Mouse (Mus musculus) c-Kit-positive CD71-positive TER-119-positive erythroid progenitor cells, embryonic 14.5 days (primary cell): Measurements from ENCODE around the gene 2310034G01Rik.
A peak's percentile ranks its signal among the peaks of the same experiment; 100 is the strongest.

Experiments
- DNase-seq: peaks from one replicate; pipeline ENCODE4 v3.0.0-alpha.2; 2013; ENCODE audit warnings: low spot score

Gene 2310034G01Rik

DNA sequence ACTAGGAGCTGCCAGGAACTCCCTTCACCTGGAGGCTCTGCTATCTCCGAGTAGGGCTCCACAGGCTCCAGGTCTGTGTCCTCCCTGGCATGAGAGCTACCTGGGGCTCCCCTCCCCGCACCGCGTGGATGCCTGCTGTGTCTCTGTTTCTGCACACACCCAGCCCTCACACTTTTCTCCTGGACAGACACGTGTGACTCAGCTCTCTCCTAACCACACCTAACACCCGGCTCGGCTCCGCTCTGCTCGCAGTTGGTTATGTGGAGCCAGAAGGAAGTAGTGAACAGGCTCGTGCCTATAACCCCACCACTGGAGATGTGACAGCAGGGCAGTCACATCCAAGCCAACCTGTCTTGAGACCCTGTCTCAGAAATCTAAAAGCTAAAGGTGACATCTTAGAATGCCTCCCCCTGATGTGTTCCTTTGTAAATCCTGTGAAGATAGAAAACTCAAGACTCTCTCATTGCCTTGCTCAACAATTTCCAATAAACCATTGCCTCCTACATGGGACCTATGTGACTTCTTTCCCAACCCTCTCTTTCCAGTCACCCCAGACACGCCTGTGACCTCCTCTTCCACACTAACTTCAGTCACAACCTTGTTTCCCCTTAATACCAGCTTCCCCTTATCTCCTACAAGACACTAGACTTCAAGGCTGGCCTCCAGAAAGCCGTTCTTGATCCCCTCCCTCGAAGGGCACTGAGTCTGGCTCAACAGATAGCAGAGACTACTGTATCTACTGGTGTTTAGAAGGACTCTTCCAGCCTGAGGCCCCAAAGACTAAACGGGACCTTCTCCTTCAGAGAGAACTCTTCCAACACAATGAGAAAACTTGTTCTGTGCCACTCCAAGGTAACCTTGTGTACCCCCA, 35.0 kb downstream of the 2310034G01Rik start:
- DNase-seq: peak; percentile 86

DNA sequence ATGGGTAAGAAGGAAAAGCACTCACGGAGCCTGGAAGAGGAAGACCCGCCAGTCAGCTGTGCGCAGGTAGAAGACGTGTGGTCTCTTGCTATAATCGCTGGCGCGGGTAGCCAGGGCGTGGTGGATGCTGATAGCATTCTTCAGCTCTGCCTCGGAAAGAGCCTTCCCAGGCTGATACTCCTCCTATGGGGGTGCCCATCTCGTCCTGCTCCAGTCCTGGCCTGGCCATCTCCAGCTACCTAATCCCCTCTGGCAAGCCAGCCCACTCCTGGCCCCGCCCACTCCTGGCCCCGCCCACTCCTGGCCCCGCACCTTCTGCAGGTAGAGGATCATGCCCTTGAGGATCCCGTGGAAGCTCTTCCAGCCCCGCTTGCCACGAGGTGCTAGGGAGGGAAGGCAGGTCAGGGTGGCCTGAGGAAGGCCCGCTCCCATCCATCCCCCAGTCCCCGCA, 35.9 kb downstream of the 2310034G01Rik start:
- no peak for DNase-seq

DNA sequence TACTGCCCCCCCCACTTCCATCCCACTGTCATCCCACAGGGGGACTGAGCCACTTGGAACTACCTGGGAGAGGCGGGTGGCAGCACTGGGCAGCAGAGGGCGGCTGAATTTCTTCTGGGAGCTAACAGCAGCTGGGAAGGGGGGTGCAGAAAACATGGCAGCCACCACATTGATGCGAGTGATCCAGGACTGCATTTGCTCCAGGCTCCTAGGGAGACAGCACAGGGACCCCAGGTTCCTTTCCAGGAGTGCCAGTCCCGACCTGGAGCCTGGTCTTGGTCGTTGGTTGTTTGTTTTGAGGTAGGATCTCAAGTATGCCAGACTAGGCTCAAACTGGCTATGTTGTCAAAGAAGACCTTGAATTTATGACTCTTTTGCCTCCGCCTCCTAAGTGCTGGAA, 36.5 kb downstream of the 2310034G01Rik start:
- no peak for DNase-seq

DNA sequence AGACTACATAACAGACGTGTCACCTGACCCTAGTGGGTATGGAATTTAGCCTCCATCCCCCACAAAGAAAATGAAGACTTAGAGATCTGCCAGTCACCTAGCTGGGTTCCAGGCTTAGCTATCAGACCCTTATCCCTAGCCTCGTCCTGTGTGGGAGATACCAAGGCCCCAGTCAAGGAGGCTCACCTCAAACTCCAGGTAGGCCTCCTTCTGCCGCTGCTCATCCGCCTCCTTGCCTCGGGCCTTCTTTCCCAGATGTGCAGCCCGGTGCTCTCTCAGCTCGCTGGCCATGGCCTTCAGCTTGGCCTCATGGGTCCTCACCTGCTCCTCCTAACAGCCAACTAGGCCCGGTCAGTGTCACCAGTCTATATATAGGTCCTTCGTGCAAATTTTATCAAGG, 37.0 kb downstream of the 2310034G01Rik start:
- DNase-seq: no peak

DNA sequence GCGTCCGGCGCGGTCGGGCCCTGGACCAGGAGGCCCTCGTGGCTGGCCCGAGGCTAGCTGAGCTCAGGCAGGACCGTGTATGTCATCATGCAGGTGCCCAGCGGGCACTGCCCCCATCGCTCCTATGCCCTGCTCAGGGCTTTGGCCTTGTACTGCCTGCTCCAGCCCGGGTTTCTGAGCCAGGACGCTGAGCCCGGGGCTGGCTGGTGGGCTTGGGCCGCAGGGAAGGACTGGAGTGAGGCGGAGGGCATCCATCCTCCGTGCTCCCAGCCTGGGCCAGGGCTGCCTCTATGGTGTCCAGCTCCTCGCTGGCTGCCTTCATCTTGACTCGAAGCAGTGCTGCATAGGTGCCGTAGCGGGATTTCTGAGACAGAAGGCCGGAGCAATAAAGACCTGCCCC, 37.5 kb downstream of the 2310034G01Rik start:
- DNase-seq: no peak

DNA sequence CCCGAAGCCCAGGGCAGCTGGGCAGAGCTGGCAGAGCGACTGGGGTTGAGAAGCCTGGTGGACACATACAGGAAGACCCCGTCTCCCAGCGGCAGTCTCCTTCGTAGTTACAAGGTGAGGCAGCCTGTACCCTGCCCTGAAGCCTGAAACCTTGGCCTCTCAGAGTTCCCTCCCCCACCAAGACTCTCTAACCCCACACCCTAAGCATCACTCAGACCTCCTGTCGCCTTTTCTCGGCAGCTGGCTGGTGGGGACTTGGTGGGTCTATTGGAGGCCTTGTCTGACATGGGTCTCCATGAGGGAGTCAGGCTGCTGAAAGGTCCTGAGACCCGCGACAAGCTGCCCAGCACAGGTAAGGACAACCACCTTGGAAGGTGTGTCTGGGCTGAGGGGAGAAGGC, 38.8 kb downstream of the 2310034G01Rik start:
- DNase-seq: no peak

DNA sequence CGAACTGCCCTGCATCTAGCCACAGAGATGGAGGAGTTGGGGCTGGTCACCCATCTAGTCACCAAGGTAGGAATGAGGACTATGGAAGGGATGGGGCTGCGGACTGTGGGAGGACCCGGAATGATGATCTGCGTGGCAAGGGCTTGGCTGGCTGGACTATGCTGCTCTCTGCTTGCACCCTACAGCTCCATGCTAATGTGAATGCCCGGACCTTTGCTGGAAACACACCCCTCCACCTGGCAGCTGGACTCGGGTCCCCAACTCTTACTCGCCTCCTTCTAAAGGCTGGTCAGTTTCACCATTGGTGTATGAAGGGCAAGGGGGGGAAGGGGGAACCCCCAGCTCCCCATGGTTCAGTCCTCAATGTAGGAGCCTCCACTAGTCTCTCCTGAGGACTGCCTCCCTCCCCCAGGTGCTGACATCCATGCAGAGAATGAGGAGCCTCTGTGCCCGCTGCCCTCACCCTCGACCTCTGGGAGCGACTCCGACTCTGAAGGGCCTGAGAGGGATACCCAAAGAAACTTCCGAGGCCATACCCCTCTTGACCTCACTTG, 39.7 kb downstream of the 2310034G01Rik start:
- no peak for DNase-seq

DNA sequence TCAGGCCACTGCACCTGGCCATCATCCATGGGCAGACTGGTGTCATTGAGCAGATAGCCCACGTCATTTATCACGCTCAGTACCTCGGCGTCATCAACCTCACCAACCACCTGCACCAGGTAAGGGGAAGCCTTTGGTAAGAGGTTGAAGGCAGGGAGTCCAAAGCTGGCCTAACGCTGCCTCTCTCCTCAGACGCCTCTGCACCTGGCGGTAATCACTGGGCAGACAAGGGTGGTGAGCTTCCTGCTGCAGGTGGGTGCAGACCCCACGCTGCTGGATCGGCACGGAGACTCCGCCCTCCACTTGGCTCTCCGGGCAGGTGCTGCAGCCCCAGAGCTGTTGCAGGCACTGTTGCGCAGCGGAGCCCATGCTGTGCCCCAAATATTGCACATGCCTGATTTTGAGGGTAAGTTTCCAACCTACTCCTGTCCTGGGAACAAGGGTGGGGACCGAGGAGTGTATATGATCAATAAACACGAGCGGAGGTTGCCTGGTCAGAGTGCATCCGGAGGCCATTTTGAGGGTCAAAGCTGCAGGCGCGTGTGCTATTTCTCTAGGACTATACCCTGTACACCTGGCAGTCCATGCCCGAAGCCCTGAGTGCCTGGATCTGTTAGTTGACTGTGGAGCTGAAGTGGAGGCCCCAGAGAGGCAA, 40.3 kb downstream of the 2310034G01Rik start:
- DNase-seq: no peak

DNA sequence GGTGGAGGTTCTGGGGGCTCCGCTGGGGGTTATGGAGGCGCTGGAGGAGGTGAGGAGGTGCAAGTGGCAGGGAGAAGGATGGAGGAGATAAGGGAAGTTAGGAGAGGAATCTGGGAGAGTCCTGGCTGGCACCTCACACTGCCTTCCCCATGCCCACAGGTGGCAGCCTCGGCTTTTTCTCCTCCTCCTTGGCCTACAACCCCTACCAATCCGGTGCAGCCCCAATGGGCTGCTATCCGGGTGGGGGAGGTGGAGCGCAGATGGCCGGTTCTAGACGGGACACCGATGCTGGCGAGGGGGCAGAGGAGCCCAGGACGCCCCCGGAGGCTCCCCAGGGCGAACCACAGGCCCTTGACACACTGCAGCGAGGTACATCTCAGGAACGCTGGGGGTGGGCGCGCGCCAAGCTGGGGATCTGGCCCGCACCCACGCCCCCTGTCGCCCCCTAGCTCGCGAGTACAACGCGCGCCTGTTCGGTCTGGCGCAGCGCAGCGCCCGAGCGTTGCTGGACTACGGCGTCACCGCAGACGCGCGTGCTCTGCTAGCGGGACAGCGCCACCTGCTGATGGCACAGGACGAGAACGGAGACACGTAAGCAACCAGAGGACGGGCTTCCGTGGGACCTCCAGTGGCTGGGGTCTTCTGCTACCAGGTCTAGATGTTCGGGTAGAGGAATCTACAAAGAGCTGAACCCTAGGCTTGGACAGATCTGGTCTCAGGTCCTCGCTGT, 41.2 kb downstream of the 2310034G01Rik start:
- DNase-seq: peak; percentile 74

DNA sequence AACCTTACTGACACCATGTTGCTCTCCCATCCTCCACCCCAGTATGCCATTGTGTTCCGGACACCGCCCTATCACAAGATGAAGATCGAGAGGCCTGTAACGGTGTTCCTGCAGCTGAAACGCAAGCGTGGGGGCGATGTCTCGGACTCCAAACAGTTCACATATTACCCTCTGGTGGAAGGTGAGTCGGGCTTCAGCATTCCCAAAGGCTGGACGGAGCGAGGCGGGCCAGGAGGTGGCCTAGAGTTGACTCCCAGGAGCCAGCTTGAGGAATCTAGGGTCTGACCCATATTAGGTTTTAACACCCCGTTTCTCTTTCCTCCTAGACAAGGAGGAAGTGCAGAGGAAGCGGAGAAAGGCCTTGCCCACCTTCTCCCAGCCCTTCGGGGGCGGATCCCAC, 41.8 kb downstream of the 2310034G01Rik start:
- DNase-seq: no peak

DNA sequence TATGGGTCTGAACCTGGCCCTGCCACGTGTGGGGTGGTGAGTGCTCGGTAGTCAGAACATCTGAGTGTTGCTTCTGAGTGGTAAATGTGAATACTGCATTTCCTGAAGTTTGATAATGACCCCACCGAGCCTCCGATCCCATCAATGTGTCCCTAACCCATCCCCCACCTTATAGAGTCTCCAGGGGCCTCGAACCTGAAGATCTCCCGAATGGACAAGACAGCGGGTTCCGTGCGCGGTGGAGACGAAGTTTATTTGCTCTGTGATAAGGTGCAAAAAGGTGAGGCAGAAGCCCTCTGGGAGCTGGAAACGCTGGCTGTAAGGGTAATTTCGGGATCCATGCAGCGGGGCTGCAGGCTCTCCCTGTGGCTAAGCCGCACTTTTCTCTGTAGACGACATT, 42.3 kb downstream of the 2310034G01Rik start:
- no peak for DNase-seq

DNA sequence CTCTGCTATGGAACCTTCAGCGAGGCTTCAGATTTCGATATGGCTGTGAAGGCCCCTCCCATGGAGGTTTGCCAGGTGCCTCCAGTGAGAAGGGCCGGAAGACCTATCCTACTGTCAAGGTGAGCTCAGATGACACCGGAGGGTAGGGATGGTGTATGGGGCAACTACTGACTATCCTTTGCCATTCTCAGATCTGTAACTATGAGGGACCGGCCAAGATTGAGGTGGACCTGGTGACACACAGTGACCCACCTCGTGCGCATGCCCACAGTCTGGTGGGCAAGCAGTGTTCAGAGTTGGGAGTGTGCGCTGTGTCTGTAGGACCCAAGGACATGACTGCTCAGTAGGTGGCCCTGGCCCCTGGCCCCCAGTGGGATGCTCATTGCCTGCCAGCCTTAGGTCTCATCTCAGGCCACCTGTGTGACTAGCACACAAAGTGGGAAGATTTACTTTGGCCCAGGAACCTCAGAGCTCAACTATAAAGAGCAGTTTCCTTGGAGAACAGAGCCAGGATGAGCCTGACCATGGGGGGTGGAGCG, 43.3 kb downstream of the 2310034G01Rik start:
- DNase-seq: no peak

DNA sequence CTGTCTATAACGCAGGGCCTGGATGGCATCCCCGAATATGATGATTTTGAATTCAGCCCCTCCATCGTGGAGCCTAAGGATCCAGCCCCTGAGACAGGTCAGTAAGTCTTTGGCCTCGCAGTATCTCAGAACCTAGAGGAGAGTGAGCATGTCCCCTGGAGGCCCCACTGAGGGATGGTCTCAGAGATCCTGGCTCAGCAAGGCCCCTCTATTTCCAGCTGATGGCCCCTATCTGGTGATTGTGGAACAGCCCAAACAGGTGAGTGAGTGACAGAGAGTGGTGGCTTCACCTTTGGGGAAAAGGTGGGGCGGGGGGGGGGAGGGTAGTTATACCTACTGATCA, 43.9 kb downstream of the 2310034G01Rik start:
- no peak for DNase-seq

DNA sequence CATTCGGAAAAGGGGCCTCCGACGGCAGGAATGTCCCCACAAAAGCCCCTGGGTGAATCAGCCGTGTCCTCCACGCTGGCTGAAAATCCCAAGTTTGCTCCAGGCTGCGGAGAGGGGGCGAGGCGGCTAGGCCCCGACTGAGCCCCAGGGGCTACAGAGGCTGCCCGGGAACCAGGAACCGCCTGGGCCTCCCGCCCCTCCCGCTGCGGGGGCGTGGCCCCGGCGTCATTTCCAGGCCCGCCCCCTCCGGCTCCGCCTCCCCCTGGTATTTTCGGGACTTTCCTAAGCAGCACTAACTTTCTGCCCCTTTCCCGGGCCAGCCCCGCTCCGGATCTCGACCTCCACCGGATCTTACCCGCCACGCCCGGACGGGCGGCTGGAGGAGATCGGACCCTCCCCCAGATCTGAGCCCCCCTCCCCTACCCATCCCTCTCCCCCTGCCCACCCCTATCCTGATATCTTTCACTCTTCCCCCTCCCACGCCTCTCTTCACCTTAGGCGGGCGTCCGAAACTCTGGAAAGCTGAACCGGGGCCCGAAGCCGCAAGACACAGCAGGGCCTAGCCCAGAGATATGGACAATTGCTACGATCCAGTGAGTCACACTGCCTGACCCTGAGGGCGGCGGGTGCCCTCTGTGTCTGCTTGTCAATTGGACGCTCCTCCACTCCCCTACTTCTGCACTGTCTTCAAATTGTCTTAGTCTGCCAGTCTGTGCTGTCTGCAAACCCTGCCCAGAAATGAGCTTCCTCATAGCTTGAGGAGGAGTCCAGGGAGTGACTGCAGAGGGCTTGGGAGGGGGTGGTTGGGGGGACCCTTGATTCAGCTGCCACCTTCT, 44.5 kb downstream of the 2310034G01Rik start:
- peak; percentile 89 for DNase-seq

DNA sequence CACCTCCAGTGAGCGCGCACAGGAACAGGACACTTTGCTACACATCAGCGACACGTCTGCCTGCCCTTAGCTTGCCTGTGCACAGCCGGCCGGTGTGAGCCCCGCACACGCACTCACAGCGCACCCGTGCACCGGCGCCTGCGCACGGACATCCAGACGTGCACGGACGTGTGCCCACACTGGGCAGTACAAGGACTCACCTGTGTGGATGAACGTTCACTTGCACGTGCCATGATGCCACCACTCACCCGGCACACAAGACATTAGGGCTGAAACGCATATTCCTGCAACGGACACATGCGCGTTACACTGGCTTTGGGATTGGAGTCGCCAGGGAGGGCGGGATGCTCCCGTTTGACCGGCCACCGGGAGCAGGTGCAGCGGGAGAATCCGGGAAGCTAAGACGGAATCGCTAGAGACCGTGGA, 45.2 kb downstream of the 2310034G01Rik start:
- DNase-seq: no peak

DNA sequence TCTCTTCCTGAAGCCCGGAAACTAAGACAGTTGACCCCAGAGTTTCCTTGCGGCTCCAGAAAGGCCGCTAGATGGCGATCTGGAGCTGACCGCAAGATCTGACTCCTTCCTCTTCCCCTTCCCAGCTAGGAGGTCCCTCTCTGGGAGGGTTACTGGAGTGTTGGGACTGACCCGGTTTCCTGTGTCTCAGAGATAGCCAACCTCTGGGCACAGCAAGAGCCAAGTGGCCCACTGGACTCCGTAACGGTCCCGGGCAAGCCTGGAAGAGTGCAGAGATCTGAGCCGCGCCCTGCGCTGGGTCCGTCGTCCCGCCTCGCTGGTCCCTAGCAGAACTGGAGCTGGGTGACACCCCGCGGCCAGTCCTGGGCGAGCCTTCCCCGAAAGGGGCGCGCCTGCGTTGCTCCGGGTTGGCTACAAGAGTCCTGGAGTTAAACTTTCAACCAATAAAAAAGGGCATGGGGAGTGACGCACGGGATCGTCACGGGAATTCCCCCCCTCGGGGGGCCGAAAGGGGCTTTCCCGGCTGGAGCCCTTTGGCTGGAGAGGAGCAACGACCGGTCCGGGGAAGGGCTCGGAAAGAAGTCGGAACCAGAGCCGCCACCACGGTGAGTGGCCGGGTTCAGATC, 45.8 kb downstream of the 2310034G01Rik start, which contains the start of gene Nfkb2:
TSS of gene Nfkb2 (plus strand) at position 105 of the 626 bp plus-strand sequence.
- DNase-seq: peak; percentile 91

DNA sequence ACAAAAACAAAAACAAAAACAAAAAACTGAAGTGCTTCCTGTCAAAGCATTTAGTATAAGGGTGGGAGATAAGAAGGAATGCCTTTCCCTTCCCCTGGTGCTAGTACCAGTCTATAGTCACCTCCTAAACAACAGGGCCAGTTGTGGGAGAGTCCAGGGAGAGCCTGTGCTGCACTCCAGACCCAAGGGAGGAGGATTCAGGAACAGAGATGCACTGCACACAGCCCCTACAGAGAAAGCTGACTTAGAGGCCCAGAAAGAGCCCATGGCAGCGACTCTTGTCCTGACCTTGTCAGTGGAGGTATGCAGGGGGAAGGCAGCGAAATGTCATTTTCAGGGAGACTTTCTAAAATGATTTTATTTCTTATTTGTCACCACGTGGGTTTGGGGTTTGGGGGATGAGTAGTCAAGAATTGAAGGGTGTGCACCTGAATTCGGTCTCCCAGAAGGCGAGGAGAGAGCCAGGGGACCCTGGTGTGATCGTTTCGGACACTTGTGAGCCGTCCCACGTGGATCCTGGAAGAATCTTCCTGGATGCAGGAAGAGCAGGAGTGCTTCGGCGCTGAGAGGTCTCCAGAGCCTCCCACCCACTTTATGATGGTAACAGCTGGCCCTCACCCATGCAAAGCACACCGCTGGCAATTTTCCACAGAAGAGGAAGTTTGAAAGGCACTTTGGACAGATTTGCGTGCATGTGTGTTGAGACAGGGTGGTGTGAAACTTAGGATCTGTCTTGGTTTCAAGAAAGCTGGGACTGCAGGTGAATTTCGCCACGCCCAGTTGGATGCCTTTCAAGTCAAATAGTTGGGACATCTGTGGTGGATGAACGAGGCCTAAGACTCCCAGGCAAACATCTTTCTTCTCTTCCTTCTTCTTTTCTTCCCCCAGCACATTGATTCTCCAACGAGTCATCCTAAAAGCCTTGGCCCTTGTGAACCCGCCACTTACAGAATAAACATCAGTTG, 46.6 kb downstream of the 2310034G01Rik start:
- no peak for DNase-seq

DNA sequence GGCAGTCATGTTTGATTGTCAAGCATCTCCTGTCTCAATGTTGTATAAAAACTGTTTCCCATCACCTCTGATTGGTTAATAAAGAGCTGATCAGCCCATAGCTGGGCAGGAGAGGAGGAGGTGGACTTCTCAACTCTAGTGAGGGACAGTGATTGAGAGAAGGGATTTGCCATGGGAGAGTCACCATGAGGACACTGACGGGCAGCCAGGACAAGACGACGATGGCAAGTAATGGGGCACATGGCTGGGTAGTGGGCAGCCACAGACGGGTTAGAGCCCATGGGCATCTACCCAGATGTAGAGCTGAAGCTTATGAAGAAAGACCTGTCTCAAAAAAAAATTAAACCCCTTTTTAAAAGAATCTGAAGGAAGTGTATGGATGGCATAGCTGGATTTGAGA, 47.6 kb downstream of the 2310034G01Rik start:
- DNase-seq: no peak

DNA sequence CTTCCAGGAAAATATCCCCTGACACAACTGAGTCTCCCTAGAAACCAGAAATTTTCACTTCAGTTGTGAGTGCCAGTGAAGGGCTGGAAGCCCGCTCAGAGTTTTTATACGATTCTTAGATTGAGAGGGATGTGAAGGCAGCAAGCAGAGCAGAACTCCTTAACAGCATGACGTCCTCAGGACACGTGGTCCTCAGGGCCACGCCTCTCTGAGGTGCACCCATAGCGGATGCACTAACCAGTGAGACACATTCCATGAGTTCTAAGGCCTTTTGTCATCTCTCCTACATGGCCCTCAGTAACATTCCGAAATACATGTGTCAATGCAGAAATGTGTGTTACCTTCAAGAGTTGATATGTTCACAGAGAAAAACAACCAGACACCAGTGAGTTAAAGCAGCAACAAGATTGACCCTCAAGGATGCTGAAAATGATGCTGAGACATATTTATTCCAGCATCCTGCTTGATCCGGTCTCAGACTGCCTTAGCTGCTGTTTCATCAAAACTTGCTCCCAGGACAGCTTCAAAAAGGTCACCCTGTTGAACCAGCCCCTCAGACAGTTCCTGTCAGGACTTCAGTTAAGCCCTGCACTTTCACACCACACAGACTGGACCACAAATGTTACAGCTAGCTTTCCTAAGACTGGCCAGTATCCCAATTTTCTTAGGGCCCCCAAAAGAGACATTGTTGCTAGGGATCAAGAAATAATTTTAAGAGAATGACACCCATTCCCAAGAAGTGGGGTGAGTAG, 49.6 kb downstream of the 2310034G01Rik start:
- no peak for DNase-seq
